Mouse (Mus musculus): Measurements from ENCODE around the gene Tex11. TPM values are rescaled to one million over a fixed set of nuclear protein-coding genes. Genes with fewer than 3 reads are reported as not detected.

The Tex11 gene
- polyA plus RNA-seq, 1 experiment from 2014 or later: 0.05 TPM

DNA sequence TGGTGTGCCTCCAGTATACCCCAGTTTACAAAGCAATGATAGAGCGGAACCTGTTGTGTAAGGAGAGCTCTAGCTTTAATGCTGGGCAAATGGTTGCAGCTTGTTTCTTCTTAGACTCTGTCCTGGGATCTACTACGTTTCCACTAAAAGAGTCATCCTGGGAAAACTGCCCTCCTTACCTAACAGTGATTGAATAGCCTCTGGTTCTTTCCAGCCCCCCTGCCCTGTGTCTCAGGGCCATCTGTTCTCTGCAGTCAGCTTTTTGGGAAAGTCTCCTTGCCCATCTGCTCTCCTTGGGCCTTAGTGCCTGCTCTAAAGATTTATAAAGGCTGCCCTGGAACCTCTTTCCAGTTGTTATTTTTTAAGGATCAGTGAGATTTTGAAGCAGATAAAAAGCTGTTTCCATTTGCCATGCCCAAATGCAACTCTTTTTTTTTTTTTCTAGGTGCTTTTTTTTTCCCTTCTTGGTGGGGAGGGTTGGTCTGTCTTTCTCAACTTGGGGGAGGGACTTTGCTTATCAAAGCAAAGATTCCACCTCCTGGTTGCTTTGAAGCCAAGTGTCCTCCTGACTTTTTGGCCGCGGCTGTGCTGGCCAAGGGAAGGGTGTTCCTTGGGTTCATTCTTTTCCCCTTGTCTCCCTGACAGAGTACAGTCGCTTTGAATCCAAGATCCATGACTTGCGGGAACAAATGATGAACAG, 263.3 kb downstream of the Tex11 start:
- 53% methylated on average over 6 of the region's 6 CpGs for WGBS
- ATAC-seq: no peak
- no peak for TF ChIP-seq CTCF (IDR thresholded peaks at IDR 0.05; ENCODE audit: low read depth)
- H3K4me2 ChIP-seq (replicated peaks; ENCODE audit: low read depth): peak overlapping the region; percentile 32; the same call in 1 of the 2 replicates
- H3K9ac ChIP-seq (ENCODE audit: low read depth, low read length): no peak overlapping the region
- no peaks in the 10 kb centered on the region for H3K9me3 ChIP-seq (ENCODE audit: control insufficient read depth)
- H3K4me1 ChIP-seq (replicated peaks; ENCODE audit: control insufficient read depth, insufficient read depth, low read length): no peaks in the 10 kb centered on the region
- H3K4me3 ChIP-seq (ENCODE audit: low read depth, low read length): no peak overlapping the region
- no peaks in the 10 kb centered on the region for H3K36me3 ChIP-seq (ENCODE audit: control insufficient read depth, insufficient read depth)
- H3K27ac ChIP-seq (ENCODE audit: low read depth, low read length): peak overlapping the region; percentile 75
- H3K27me3 ChIP-seq (replicated peaks; ENCODE audit: control insufficient read depth, insufficient read depth, low read length): no peaks in the 10 kb centered on the region

GRCm38 (mm10) chrX:100789322-100789721, 270.1 kb downstream of the Tex11 start:
- 76% methylated on average over 4 of the region's 4 CpGs for WGBS
- ATAC-seq: no peak
- Histone ChIP-seq H3K4me1 (replicated peaks; ENCODE audit: control insufficient read depth, insufficient read depth, low read length) (no peaks in the 10 kb centered on the region), H3K36me3 (ENCODE audit: control insufficient read depth, insufficient read depth) (no peaks in the 10 kb centered on the region), H3K4me3 (ENCODE audit: low read depth, low read length) (no peak overlapping the region), H3K4me2 (replicated peaks; ENCODE audit: low read depth) (no peak overlapping the region), H3K27ac (ENCODE audit: low read depth, low read length) (no peak overlapping the region), H3K9ac (ENCODE audit: low read depth, low read length) (no peak overlapping the region), H3K9me3 (ENCODE audit: control insufficient read depth) (no peaks in the 10 kb centered on the region), H3K27me3 (replicated peaks; ENCODE audit: control insufficient read depth, insufficient read depth, low read length) (no peaks in the 10 kb centered on the region)
- no peak for TF ChIP-seq CTCF (IDR thresholded peaks at IDR 0.05; ENCODE audit: low read depth)

Other genes with a start within 250 kb of the Tex11 start
- gene Slc7a3, start 26.4 kb upstream of the Tex11 start, polyA plus RNA-seq (2015; fragmentation: Nextera tagmentation; extraction: Ambion mirVana): 0.61 and 0.74 TPM in 2 replicates
- gene Snx12, start 162.9 kb upstream of the Tex11 start, polyA plus RNA-seq (2015; fragmentation: Nextera tagmentation; extraction: Ambion mirVana): 44.3 and 44.9 TPM in 2 replicates
- gene Foxo4, start 194.9 kb upstream of the Tex11 start, polyA plus RNA-seq (2015; fragmentation: Nextera tagmentation; extraction: Ambion mirVana): 1.4 and 1.6 TPM in 2 replicates
- not detected in 2 replicates for gene Gm614, start 204.3 kb upstream of the Tex11 start, polyA plus RNA-seq (2015; fragmentation: Nextera tagmentation; extraction: Ambion mirVana)
- gene Il2rg, start 208.6 kb upstream of the Tex11 start, polyA plus RNA-seq (2015; fragmentation: Nextera tagmentation; extraction: Ambion mirVana): 4.6 and 6.1 TPM in 2 replicates
- not detected in 2 replicates for gene Gm20489, start 209.4 kb upstream of the Tex11 start, polyA plus RNA-seq (2015; fragmentation: Nextera tagmentation; extraction: Ambion mirVana)
- gene Med12, start 214.4 kb upstream of the Tex11 start, polyA plus RNA-seq (2015; fragmentation: Nextera tagmentation; extraction: Ambion mirVana): 13.9 and 14.0 TPM in 2 replicates
- gene Nlgn3, start 239.5 kb upstream of the Tex11 start, polyA plus RNA-seq (2015; fragmentation: Nextera tagmentation; extraction: Ambion mirVana): 1.5 and 2.2 TPM in 2 replicates

All from intestine, postnatal 0 days (tissue).